Mouse (Mus musculus) stomach, postnatal 0 days (tissue): ENCODE data around the gene Pip5k1a. TPM values are rescaled to one million over a fixed set of nuclear protein-coding genes. Genes with fewer than 3 reads are reported as not detected.
"Not testable (repeated sequence)": the region's sequence is repeated elsewhere in the genome, so short reads cannot be mapped to it uniquely, and the experiment has no call there.

Experiments
- ATAC-seq: fragments of 200-750 bp; cut with Nextera tagmentation; 2 replicates; pipeline ENCODE4 v1.8.0; 2017; ENCODE audit not compliant: low FRiP score, low TSS enrichment
- DNase-seq: peaks from one replicate; pipeline ENCODE4 v3.0.0-alpha.2; 2016; ENCODE audit warnings: low spot score
- H3K27ac ChIP-seq: fragments of 300-500 bp; sonication (generic); replicated peaks from 2 replicates; pipeline ENCODE4 v1.5.1; 2014; ENCODE audit warnings: mild to moderate bottlenecking, control low read depth
- H3K27me3 ChIP-seq: fragments of 300-500 bp; sonication (generic); 2 replicates; pipeline ENCODE4 v1.6.1; 2014; ENCODE audit warnings: low read length; ENCODE audit not compliant: control insufficient read depth, insufficient read depth
- H3K36me3 ChIP-seq: fragments of 300-500 bp; sonication (generic); 2 replicates; pipeline ENCODE4 v1.6.1; 2014; ENCODE audit warnings: low read length, mixed read lengths; ENCODE audit not compliant: control insufficient read depth, insufficient read depth
- H3K4me1 ChIP-seq: fragments of 300-500 bp; sonication (generic); replicated peaks from 2 replicates; pipeline ENCODE4 v1.6.1; 2014; ENCODE audit warnings: antibody characterized with exemption; ENCODE audit not compliant: control insufficient read depth, insufficient read depth
- H3K4me2 ChIP-seq: fragments of 300-500 bp; sonication (generic); replicated peaks from 2 replicates; pipeline ENCODE4 v1.6.1; 2014; ENCODE audit warnings: low read depth, mild to moderate bottlenecking, control low read depth, moderate library complexity
- H3K4me3 ChIP-seq: fragments of 300-500 bp; sonication (generic); 2 replicates; pipeline ENCODE4 v1.5.1; 2014; ENCODE audit warnings: low read depth, low read length, control low read depth
- H3K9ac ChIP-seq: fragments of 300-500 bp; sonication (generic); 2 replicates; pipeline ENCODE4 v1.6.1; 2014; ENCODE audit warnings: mild to moderate bottlenecking, low read length, control low read depth, mixed read lengths
- H3K9me3 ChIP-seq: fragments of 300-500 bp; sonication (generic); 2 replicates; pipeline ENCODE4 v1.6.1; 2016; ENCODE audit warnings: low read length; ENCODE audit not compliant: control insufficient read depth
- CTCF ChIP-seq: IDR thresholded peaks from 2 replicates; pipeline ENCODE4 v1.5.1; 2016; ENCODE audit warnings: antibody characterized with exemption, low read depth, mild to moderate bottlenecking, moderate library complexity
- EP300 ChIP-seq: optimal IDR thresholded peaks from 2 replicates; pipeline ENCODE3; 2016; ENCODE audit warnings: antibody characterized with exemption
- WGBS: fragments of 180-500 bp; shearing (Covaris S2); extraction: QIAGEN DNeasy Blood & Tissue Kit; methylation state at CpG from one replicate; pipeline ENCODE4 v1.1.7; 2014; 5-methylcytosine and 5-hydroxymethylcytosine counted together
- polyA plus RNA-seq: library from polyadenylated mRNA; unstranded; fragments of >200 nt; fragmentation: Nextera tagmentation; extraction: Ambion mirVana; gene quantifications from 2 replicates; pipeline ENCODE4 v1.2.1, GENCODE M21; 2015

Gene Pip5k1a
- polyA plus RNA-seq, 1 experiment from 2014 or later = 15.7 TPM

DNA sequence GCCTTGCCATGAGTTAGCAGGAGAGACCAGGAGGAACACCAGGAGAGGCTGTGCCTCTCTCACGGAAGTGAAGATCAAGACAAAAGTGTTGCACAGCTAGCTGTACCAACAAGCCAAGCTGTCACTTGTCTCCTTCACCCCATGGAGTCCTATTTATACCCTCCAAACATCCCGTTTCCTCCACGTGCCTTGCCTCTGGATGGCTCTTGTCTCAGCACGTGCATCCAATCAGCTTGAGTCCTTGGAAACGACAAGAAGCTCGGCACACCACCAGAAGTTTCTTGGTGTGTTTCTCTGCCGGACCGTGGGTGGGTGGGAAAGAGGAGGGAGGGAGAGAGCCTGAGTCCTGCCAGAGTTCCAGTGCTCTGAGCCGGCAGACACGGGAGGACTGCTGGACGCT lies 82.2 kb downstream of the Pip5k1a start:
- Histone ChIP-seq H3K27me3 (no peaks in the 10 kb centered on the region), H3K4me3 (no peak overlapping the region)
- DNase-seq = peak; percentile 45

DNA sequence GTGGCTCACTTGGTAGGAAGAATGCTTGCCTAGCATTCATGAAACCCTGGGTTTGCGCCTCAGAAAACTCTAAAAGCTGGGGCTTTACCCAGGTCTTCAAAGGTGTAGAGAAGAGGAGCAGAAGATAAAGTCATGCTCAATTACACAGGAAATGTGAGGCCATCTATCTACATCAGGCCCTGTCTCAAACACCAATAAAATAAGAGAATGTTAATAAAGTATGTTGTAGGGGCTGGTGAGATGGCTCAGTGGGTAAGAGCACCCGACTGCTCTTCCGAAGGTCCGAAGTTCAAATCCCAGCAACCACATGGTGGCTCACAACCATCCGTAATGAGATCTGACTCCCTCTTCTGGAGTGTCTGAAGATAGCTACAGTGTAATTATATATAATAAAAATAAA lies 85.8 kb downstream of the Pip5k1a start:
- not testable (repeated sequence) for ATAC-seq

More for the DNA sequence above, 82.2 kb downstream of the Pip5k1a start:
- H3K4me2 ChIP-seq = no peak overlapping the region; the same call in 1 of the 2 replicates
- WGBS = 8% methylated on average over 11 of the region's 11 CpGs
- H3K27ac ChIP-seq = peak overlapping the region; percentile 13; the same call in 1 of the 2 replicates
- ATAC-seq = peak; percentile 11; the same call in 1 of the 2 replicates
- H3K9me3 ChIP-seq = no peaks in the 10 kb centered on the region
- no peak for TF ChIP-seq EP300
- no peak overlapping the region for H3K9ac ChIP-seq
- no peaks in the 10 kb centered on the region for H3K36me3 ChIP-seq
- no peaks in the 10 kb centered on the region for H3K4me1 ChIP-seq

DNA sequence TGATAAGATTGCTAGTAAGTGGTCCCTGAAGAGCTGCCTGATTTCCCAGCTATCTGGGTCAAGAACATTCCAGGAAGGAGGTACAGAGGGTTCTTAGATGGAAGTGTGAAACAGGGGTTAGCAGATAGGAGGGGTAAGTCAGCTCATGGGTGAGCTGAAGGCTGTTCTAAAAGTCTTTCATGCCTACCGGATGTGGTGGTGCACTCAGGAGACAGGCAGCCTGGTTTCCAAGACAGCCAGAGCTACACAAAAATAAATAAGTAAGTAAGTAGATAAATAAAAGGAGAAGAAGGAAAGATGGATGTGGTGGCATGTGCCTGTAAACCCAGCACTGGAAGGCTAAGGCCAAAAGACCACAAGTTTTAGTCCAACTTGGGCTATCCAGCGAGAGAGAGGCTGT lies 88.0 kb downstream of the Pip5k1a start:
- Histone ChIP-seq H3K4me3 (no peak overlapping the region), H3K36me3 (no peaks in the 10 kb centered on the region), H3K9me3 (no peaks in the 10 kb centered on the region), H3K27me3 (no peaks in the 10 kb centered on the region), H3K4me2 (no peak overlapping the region), H3K4me1 (peaks cover 2% of the 10 kb centered on the region; the same call in 1 of the 2 replicates), H3K9ac (no peak overlapping the region), H3K27ac (no peak overlapping the region)
- WGBS = 82% methylated on average over 2 of the region's 2 CpGs
- no peak for ATAC-seq
- TF ChIP-seq EP300 (no peak), CTCF (no peak)
- DNase-seq = no peak

More for the DNA sequence above, 85.8 kb downstream of the Pip5k1a start:
- H3K9me3 ChIP-seq, H3K9ac ChIP-seq, H3K27ac ChIP-seq, H3K4me1 ChIP-seq, H3K4me2 ChIP-seq, H3K4me3 ChIP-seq, DNase-seq, H3K36me3 ChIP-seq, H3K27me3 ChIP-seq: not testable (repeated sequence)
- WGBS = 93% methylated on average over 5 of the region's 5 CpGs

DNA sequence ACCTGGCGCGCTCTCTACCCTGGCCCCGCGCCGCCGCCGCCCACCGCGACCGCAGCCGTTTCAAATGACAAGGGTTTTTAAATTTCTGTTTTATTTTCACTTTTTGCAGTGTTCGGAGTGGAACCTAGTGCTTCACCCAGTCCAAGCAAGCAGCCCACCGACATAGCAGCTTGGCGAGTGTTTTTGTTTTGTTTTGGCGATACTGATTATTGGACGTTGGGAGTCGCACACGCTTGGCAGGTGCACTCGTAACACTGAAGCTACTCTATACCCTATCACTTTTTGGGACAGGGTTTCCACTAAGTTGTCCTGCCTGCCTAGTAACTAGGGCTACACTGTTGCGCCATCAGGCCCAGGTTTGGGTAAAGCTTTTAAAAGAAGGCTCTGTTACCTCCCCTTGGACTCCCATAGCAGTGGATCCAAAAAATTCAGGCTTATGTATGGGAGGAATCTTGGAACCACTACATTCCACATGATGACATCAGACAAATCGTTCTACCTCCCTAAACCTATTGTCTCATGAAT lies 90.1 kb downstream of the Pip5k1a start:
- Histone ChIP-seq H3K9ac (peak overlapping the region; percentile 62), H3K27me3 (no peaks in the 10 kb centered on the region), H3K36me3 (peaks cover 4% of the 10 kb centered on the region; the same call in 1 of the 2 replicates), H3K27ac (peak overlapping the region; percentile 98), H3K4me3 (peak overlapping the region; percentile 82), H3K4me1 (peaks cover 2% of the 10 kb centered on the region; the same call in 1 of the 2 replicates), H3K9me3 (no peaks in the 10 kb centered on the region), H3K4me2 (peak overlapping the region; percentile 70)
- 4% methylated on average over 21 of the region's 21 CpGs for WGBS
- DNase-seq = no peak
- TF ChIP-seq CTCF = no peak
- no peak for TF ChIP-seq EP300
- ATAC-seq = no peak

DNA sequence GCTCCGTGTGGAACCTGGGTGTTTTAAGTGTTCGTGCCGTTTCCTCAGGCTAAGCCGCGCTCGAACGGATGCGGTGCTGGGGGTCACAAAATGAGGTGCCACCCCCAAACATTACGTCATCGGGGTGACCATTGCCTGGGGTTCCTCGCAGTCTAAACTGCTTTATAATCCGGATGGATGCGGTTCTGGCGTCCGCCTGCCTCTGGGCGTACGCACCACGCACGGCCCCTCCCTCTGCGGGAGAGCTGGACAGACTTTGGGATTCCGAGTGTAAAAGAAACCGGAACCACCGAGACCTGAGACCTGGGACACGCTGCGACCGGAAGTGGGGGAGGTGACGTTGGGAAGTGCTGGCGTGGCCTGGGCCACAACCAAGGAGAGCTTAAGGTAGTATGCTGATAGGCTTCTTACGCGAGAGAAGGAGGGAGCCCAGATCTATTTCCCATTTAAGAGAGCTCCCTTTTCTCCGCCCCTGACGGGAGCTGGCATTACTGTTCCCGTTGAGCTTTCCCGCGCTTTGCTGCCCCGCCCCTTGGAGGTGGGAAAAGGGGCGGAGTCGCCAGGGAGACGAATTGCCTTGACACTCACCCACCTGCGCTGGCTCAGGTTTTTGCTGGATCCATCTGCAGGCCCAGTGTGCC lies 90.7 kb downstream of the Pip5k1a start:
- peaks cover 2% of the 10 kb centered on the region; the same call in 1 of the 2 replicates for H3K4me1 ChIP-seq
- peak; percentile 87 for ATAC-seq
- H3K9ac ChIP-seq = peak overlapping the region; percentile 62
- H3K4me2 ChIP-seq = peak overlapping the region; percentile 70
- under 1% methylated on average over 40 of the region's 40 CpGs for WGBS
- H3K36me3 ChIP-seq = peaks cover 8% of the 10 kb centered on the region
- H3K27ac ChIP-seq = peak overlapping the region; percentile 98
- TF ChIP-seq EP300 = no peak
- no peak; the same call in 1 of the 2 replicates for TF ChIP-seq CTCF
- DNase-seq = peak; percentile 98
- H3K4me3 ChIP-seq = peak overlapping the region; percentile 82
- no peaks in the 10 kb centered on the region for H3K9me3 ChIP-seq
- H3K27me3 ChIP-seq = no peaks in the 10 kb centered on the region

DNA sequence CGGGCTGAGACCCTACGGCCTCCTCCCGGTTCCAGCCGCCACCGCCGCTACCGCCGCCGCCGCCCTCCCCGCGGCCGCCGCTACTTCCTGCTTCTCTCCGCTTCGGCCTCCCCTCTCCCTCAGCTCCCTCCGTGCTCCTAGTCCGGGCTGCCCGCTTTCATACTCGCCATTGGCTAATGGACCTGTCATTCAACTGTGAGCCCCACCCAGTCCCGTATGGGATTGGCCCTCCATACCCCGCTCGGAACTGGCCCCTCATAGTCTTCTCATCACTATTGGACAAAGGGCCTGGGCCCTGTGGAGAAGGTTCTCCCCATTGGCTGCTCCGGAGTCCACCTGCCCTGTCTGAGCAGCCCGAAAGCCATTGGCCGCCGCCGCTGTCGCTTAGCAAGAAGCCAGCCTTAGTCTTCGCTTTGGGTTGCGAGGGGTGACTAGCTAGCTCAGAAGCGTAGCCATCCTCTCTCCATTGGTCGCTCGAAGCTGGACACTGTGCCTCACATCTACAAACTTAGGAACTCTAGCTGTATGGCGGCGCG lies 91.3 kb downstream of the Pip5k1a start, which contains the start of gene Zfp687:
Zfp687 (minus strand) TSS at position 112 of the 536 bp plus-strand sequence.
- Histone ChIP-seq H3K27ac (peak within 1 kb of the TSS; percentile 98), H3K27me3 (no peaks in the 10 kb centered on the region), H3K36me3 (peaks cover 12% of the 10 kb centered on the region), H3K4me3 (peak within 1 kb of the TSS; percentile 82), H3K9ac (peak within 1 kb of the TSS; percentile 88), H3K9me3 (no peaks in the 10 kb centered on the region), H3K4me1 (peaks cover 2% of the 10 kb centered on the region; the same call in 1 of the 2 replicates), H3K4me2 (peak within 1 kb of the TSS; percentile 90)
- WGBS = under 1% methylated on average over 33 of the region's 37 CpGs
- ATAC-seq (peak; percentile 99), DNase-seq (peak; percentile 97)
- TF ChIP-seq EP300 = peak; percentile 84
- no peak for TF ChIP-seq CTCF
